Mouse (Mus musculus) forebrain, embryonic 12.5 days (tissue): Measurements from ENCODE around the gene Dpp9. TPM values are rescaled to one million over a fixed set of nuclear protein-coding genes. Genes with fewer than 3 reads are reported as not detected.
"Not testable (repeated sequence)": the region's sequence is repeated elsewhere in the genome, so short reads cannot be mapped to it uniquely, and the experiment has no call there.

Source experiments
- ATAC-seq: fragments of 200-750 bp; cut with Nextera tagmentation; 2 replicates; pipeline ENCODE4 v1.8.0; 2017; ENCODE audit warnings: moderate TSS enrichment; ENCODE audit not compliant: low FRiP score
- H3K27ac ChIP-seq: fragments of 300-500 bp; sonication (generic); 2 replicates; pipeline ENCODE4 v1.5.1; 2016; ENCODE audit warnings: mild to moderate bottlenecking
- H3K27me3 ChIP-seq: fragments of 300-500 bp; sonication (generic); 2 replicates; pipeline ENCODE4 v1.6.1; 2016; ENCODE audit warnings: mild to moderate bottlenecking
- H3K36me3 ChIP-seq: fragments of 300-500 bp; sonication (generic); replicated peaks from 2 replicates; pipeline ENCODE4 v1.6.1; 2016; ENCODE audit warnings: mild to moderate bottlenecking
- H3K4me1 ChIP-seq: fragments of 300-500 bp; sonication (generic); 2 replicates; pipeline ENCODE4 v1.6.1; 2016
- H3K4me2 ChIP-seq: fragments of 300-500 bp; sonication (generic); 2 replicates; pipeline ENCODE4 v1.6.1; 2016; ENCODE audit warnings: mild to moderate bottlenecking, moderate library complexity
- H3K4me3 ChIP-seq: fragments of 300-500 bp; sonication (generic); replicated peaks from 2 replicates; pipeline ENCODE4 v1.5.1; 2016; ENCODE audit warnings: mild to moderate bottlenecking
- H3K9ac ChIP-seq: fragments of 300-500 bp; sonication (generic); 2 replicates; pipeline ENCODE4 v1.6.1; 2016; ENCODE audit warnings: mild to moderate bottlenecking
- H3K9me3 ChIP-seq: fragments of 300-500 bp; sonication (generic); 2 replicates; pipeline ENCODE4 v1.6.1; 2016
- whole genome bisulfite sequencing: fragments of 180-500 bp; shearing (Covaris S2); methylation state at CpG from one replicate; pipeline ENCODE4 v1.1.7; 2016; 5-methylcytosine and 5-hydroxymethylcytosine counted together
- polyA plus RNA-seq: library from polyadenylated mRNA; unstranded; fragments of >200 nt; fragmentation: Nextera tagmentation; extraction: Ambion mirVana; gene quantifications from 2 replicates; pipeline ENCODE4 v1.2.1, GENCODE M21; 2016

Gene Dpp9
- 43.4 and 48.6 TPM in 2 replicates for polyA plus RNA-seq

DNA sequence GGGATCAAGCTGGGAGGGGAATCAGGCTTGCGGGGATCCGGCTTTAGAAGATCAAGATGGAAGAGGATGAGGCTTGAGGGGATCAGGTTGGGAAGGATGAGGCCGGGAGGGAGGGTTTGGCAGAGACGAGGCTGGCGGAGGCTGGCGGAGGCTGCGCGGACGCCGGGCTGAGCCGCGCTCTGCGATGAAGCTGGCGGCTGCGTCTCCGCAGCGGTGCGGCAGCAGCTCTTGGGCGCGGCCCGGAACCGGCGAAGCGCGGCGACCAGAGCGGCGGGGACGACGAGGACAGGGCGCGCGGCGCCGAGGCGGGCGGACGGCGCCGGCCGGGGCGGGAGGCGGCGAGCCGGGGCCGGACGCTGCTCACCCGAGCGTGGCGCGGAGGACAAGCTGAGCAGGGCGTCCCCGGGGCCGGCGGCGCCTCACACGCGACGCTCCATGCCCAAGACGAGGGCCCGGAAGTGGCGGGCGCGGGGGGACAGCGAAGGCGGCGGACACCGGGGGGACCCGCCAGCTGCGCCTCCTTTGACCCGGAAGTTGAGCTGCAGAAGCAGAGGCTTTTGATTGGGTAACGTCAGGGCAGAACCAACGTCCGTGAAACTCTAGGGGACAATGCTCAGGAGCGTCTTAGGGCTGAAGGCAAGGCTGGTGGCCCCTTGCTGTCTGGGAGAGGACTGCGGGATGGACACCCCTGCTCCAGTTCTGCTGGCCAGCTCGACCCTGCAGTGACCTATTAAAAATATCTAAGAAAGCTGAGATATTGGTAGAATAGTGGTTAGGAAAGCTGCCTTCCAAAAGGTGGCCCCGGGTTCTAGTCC is at the start of gene Dpp9:
Dpp9 (minus strand) TSS at position 529 of the 815 bp plus-strand sequence.
- H3K4me1 ChIP-seq, result peaks cover 34% of the 10 kb centered on the region
- peaks cover 6% of the 10 kb centered on the region; the same call in 1 of the 2 replicates for H3K36me3 ChIP-seq
- no peaks in the 10 kb centered on the region for H3K9me3 ChIP-seq
- peak within 1 kb of the TSS; percentile 86 for H3K4me2 ChIP-seq
- H3K27ac ChIP-seq, result peak within 1 kb of the TSS; percentile 91
- H3K27me3 ChIP-seq, result no peaks in the 10 kb centered on the region
- WGBS, result 1% methylated on average over 68 of the region's 78 CpGs
- ATAC-seq, result peak; percentile 98
- H3K4me3 ChIP-seq, result peak within 1 kb of the TSS; percentile 98
- peak within 1 kb of the TSS; percentile 90 for H3K9ac ChIP-seq

DNA sequence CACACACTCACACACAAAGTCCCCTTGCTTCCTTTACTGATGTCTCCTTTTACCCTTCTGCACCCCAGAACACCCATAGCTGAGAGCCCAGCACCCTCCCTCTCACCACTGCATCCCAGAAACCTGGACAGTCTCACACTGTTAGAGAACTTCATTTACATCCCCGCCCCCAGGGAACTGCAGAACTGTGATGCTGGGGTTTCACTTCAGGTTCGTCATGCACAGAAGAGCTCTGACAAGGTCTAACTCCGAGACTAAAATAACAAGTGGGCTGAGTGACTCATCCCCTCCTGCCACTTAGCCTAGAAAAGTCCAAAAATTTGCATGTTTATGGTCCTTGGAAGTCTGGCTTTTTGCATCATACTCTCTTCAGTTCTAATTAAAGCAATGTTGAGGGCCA is 47.6 kb upstream of the Dpp9 start:
- Histone ChIP-seq H3K9ac (no peak overlapping the region), H3K4me3 (no peak overlapping the region), H3K9me3 (no peaks in the 10 kb centered on the region), H3K4me1 (peaks cover 16% of the 10 kb centered on the region), H3K27me3 (no peaks in the 10 kb centered on the region), H3K36me3 (peaks cover 29% of the 10 kb centered on the region), H3K4me2 (no peak overlapping the region), H3K27ac (no peak overlapping the region)
- ATAC-seq, result no peak
- WGBS, result 65% methylated on average over 3 of the region's 3 CpGs

DNA sequence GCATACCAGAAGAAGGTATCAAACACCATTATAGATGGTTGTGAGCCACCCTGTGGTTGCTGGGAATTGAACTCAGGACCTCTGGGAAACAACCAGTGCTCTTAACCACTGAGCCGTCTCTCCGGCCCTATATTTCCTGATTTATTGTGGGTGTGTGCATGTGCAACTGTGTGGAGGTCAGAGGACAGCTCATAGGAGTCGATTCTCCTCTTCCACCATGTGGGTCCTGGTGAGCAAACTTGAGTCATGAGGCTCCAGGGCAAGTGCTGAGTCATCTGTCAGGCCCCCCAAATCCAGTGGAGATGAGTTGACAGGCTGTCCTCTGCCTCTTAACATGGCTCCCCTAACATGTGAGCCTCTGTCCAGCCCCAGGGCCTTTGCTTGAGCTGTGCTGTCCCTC is 47.2 kb upstream of the Dpp9 start:
- WGBS, result 92% methylated on average over 3 of the region's 3 CpGs
- ATAC-seq, result no peak
- H3K9ac ChIP-seq, result no peak overlapping the region
- H3K27me3 ChIP-seq, result no peaks in the 10 kb centered on the region
- H3K9me3 ChIP-seq, result no peaks in the 10 kb centered on the region
- peaks cover 19% of the 10 kb centered on the region for H3K4me1 ChIP-seq
- H3K4me3 ChIP-seq, result no peak overlapping the region
- no peak overlapping the region for H3K27ac ChIP-seq
- H3K36me3 ChIP-seq, result peaks cover 33% of the 10 kb centered on the region
- no peak overlapping the region for H3K4me2 ChIP-seq

DNA sequence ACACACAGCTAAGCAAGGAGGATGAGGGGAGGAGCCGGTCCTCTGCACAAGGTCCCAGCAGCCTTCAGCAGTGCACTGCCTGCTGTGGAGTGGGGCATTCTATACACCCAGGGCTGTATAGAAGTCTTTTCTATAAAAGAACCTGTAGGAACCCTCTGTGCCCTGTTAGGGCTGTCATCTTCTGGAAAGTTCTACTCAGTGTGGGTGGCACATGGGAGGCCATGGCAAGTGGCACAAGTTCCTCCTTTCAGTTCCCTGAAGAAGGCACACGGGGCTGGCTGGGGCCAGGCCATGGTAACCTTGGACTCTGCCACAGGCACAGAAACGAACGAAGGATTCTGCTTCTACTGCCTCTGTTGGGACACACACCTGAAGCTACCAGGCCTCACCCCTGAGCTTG is 46.3 kb upstream of the Dpp9 start:
- H3K9me3 ChIP-seq, result no peaks in the 10 kb centered on the region
- no peak overlapping the region for H3K27ac ChIP-seq
- no peak overlapping the region for H3K4me3 ChIP-seq
- peaks cover 42% of the 10 kb centered on the region for H3K36me3 ChIP-seq
- H3K27me3 ChIP-seq, result no peaks in the 10 kb centered on the region
- H3K4me2 ChIP-seq, result no peak overlapping the region
- H3K9ac ChIP-seq, result no peak overlapping the region
- no peak for ATAC-seq
- WGBS, result 90% methylated on average over 4 of the region's 4 CpGs
- peaks cover 27% of the 10 kb centered on the region for H3K4me1 ChIP-seq

DNA sequence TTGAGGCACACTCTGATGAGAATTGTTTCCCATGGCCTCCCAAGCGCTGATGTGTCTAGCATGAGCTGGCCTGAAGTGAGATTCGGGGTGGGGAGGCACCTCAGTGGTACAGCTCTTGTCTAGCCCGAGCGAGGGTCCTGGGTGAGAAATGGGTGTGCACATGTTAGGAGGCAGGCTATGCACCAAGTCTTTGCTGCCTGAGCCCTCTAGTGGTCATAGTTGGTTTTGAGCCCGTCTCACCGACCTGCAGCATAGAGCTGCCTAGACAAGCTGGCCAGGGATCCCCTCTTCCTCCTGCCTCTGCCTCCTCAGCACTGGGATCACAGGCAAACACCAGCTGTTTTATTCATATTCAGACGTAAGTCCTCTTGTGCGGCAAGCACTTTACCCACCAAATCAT is 45.3 kb upstream of the Dpp9 start:
- Histone ChIP-seq H3K9me3 (no peaks in the 10 kb centered on the region), H3K36me3 (peaks cover 51% of the 10 kb centered on the region), H3K27me3 (no peaks in the 10 kb centered on the region), H3K27ac (no peak overlapping the region), H3K4me1 (peaks cover 31% of the 10 kb centered on the region), H3K4me2 (no peak overlapping the region), H3K4me3 (no peak overlapping the region), H3K9ac (no peak overlapping the region)
- peak; percentile 75 for ATAC-seq
- WGBS, result 18% methylated on average over 8 of the region's 8 CpGs

DNA sequence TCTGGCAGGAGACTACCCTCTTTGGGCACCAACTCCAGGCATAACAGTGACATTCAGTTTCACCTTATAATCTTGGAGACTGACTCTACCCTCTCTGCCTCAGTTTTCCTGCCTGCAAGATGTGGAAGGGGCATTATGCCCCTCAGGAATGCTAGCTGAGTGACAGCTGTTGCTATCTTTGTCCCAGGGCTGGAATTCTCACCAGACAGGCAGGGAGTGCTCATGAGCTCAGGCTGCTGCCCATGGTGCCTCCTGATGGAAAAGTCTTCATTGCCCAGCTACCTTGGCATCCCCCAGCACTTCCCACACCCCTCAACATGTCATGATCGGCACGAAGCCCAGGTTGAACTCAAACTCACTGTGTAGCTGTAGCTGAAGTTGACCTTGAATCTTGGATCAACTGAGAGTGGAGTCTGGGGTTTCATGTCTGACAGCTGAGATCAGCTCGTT is 44.0 kb upstream of the Dpp9 start:
- Histone ChIP-seq H3K4me3 (no peak overlapping the region), H3K36me3 (peaks cover 63% of the 10 kb centered on the region), H3K9ac (no peak overlapping the region), H3K27me3 (no peaks in the 10 kb centered on the region), H3K9me3 (no peaks in the 10 kb centered on the region), H3K4me1 (peaks cover 42% of the 10 kb centered on the region), H3K4me2 (no peak overlapping the region), H3K27ac (no peak overlapping the region)
- 97% methylated on average over 3 of the region's 3 CpGs for WGBS
- ATAC-seq, result no peak

DNA sequence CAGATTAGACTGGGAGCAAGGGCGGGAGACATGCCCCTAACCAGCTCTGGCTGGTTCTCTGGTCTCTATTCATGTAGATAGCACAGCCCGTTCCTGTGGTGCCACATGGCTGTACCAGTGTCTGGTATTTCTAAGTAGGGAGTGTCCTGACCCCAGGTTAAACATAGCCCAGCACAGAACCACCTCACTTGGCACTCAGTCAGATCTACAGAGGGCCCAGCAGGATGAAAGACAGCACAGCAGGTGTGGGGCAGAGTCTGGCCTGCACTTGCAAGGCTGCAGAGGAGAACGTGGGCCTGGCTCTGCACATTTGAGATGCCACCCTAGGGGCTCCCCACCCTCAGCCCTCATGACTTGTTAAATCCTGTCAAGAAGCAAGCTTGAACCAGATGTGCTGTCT is 42.5 kb upstream of the Dpp9 start:
- H3K4me1 ChIP-seq, result peaks cover 47% of the 10 kb centered on the region
- no peak overlapping the region for H3K9ac ChIP-seq
- WGBS, result 83% methylated on average over 3 of the region's 3 CpGs
- H3K9me3 ChIP-seq, result no peaks in the 10 kb centered on the region
- no peak overlapping the region for H3K27ac ChIP-seq
- no peak overlapping the region for H3K4me2 ChIP-seq
- ATAC-seq, result no peak
- no peaks in the 10 kb centered on the region for H3K27me3 ChIP-seq
- H3K36me3 ChIP-seq, result peaks cover 63% of the 10 kb centered on the region
- no peak overlapping the region for H3K4me3 ChIP-seq

DNA sequence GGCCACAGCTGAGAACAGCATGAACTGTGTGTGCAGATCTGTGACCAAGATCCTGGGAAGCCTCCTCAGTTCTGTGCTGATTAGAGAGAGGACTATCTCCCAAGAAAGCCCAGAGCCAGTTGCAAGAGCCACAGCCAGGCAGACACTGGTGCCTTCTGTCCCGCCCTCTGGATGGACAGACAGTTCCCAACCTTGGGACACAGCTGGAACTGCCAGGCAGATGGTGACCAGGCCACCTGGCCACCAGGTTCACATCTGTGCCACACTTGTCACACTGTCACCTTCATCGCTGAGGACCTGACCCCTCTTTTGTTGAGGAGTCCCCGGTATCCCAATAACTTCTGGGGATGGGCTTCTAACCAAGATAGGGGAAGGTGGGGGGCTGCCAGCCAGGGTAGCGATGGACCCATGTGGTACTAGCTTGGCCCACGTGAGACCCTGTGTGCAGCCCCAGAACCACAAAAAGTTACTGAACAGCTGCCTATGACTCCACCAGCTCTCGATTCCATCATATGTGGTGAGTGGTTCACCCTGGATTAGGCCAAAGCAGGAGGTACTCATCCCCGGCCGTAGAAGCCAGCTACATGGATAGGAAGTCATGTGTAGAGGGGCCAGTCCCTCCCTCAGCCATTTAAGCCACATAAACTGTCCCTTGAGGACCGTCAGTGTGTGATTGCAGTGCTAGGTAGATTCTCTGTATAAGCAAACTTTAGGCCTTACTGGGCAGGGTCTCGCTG is 40.8 kb upstream of the Dpp9 start:
- WGBS, result 90% methylated on average over 10 of the region's 10 CpGs
- Histone ChIP-seq H3K4me3 (no peak overlapping the region), H3K9ac (no peak overlapping the region), H3K4me2 (no peak overlapping the region; the same call in 1 of the 2 replicates), H3K27me3 (no peaks in the 10 kb centered on the region), H3K36me3 (peaks cover 54% of the 10 kb centered on the region), H3K4me1 (peaks cover 47% of the 10 kb centered on the region), H3K27ac (no peak overlapping the region), H3K9me3 (no peaks in the 10 kb centered on the region)
- no peak for ATAC-seq

DNA sequence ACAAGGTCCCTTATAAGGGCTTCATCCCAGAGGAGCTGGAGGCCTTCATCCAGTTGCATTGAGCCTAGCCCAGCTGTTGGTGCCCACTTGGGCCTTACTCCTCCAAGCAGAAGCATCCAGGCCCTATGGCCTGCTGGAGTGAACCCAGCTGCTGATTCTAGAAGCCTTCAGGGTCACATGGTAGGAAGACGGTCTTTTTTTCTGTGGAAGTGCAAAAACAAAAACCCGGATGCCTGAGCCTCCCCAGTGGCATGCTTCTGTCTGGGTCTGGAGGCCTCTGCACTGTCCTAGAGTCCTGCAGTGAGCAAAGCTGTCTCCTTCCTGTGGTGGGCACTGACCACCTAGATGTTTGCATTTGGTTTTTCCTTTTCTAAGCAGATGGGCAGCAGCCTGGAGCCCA is 40.1 kb upstream of the Dpp9 start:
- H3K36me3 ChIP-seq, result peaks cover 54% of the 10 kb centered on the region
- H3K4me2 ChIP-seq, H3K4me3 ChIP-seq, H3K9ac ChIP-seq, H3K9me3 ChIP-seq, H3K27ac ChIP-seq, ATAC-seq, H3K27me3 ChIP-seq: not testable (repeated sequence)
- 85% methylated on average over 2 of the region's 2 CpGs for WGBS
- H3K4me1 ChIP-seq, result peaks cover 45% of the 10 kb centered on the region

DNA sequence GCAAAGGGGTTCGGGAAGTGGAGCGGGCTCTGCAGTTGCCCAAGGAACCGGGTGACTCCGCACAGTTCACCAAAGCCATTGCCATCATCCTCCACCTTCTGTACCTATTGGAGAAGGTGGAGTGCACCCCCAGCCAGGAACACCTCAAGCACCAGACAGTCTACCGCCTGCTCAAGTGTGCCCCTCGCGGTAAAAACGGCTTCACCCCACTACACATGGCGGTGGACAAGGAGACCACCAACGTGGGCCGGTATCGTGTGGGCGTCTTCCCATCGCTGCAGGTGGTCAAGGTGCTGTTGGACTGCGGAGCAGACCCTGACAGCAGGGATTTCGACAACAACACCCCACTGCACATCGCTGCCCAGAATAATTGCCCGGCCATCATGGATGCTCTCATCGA is 39.6 kb upstream of the Dpp9 start:
- H3K27me3 ChIP-seq, H3K9me3 ChIP-seq, H3K9ac ChIP-seq, H3K4me3 ChIP-seq, ATAC-seq, H3K27ac ChIP-seq: not testable (repeated sequence)
- Histone ChIP-seq H3K4me2 (peak overlapping the region; percentile 98), H3K36me3 (peaks cover 53% of the 10 kb centered on the region), H3K4me1 (peaks cover 45% of the 10 kb centered on the region)
- 94% methylated on average over 19 of the region's 19 CpGs for WGBS

DNA sequence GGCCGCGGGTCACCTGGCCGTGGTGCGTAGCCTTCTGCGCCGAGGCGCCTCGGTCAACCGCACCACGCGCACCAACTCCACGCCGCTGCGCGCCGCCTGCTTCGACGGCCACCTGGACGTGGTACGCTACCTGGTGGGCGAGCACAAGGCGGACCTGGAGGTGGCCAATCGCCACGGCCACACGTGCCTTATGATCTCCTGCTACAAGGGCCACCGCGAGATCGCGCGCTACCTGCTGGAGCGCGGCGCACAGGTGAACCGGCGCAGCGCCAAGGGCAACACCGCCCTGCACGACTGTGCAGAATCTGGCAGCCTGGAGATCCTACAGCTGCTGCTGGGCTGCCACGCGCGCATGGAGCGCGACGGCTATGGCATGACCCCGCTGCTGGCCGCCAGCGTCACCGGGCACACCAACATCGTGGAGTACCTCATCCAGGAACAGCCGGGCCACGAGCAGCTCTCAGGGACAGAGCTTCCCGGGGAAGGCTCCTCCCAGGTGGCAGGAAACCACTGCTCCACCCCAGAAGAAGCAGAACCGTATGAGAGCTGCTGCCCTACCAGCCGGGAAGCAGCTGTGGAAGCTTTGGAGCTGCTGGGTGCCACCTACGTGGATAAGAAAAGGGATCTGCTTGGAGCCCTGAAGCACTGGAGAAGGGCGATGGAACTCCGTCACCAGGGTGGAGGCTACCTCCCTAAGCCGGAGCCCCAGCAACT is 38.6 kb upstream of the Dpp9 start:
- H3K4me1 ChIP-seq, result peaks cover 45% of the 10 kb centered on the region
- H3K9ac ChIP-seq, result peak overlapping the region; percentile 69
- peak overlapping the region; percentile 98 for H3K4me2 ChIP-seq
- peak overlapping the region; percentile 72 for H3K4me3 ChIP-seq
- H3K27ac ChIP-seq, result peak overlapping the region; percentile 70; the same call in 1 of the 2 replicates
- H3K27me3 ChIP-seq, result no peaks in the 10 kb centered on the region
- 12% methylated on average over 58 of the region's 58 CpGs for WGBS
- H3K36me3 ChIP-seq, result peaks cover 43% of the 10 kb centered on the region
- H3K9me3 ChIP-seq, result no peaks in the 10 kb centered on the region
- no peak for ATAC-seq

DNA sequence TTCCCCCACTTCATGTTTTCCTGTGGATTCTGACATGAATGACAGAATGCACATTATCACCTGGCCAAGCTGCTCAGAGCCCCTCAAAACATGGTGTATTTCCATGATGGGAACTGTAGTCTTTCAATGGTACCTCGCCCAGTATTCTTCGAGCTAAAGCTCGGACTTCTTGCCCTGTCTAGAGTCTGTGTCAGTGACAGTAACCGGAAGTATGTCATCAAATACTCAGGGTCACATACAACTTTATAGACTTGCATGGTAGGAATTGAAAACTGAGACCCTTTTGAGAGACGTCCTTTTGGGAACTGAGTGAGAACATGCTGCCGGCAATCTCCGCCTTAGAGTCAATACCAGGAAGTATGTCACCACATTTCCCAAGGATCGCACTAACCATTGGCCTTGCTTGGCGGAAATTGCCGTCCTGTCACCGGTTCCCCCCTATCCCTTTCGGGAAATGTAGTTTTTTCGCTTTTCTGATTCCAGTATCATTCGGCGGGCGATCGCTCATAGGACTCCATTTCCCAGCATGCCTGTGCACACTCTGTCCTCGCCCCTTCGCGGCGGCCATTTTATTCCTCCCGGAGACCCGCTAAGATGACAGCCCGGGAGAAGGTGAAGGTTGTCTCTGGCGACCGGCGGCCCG is 37.7 kb upstream of the Dpp9 start, which contains the start of gene Fem1a:
Fem1a (plus strand) TSS at position 572 of the 643 bp plus-strand sequence.
- Histone ChIP-seq H3K4me2 (peak within 1 kb of the TSS; percentile 98), H3K36me3 (peaks cover 35% of the 10 kb centered on the region), H3K27ac (peak within 1 kb of the TSS; percentile 90), H3K4me3 (peak within 1 kb of the TSS; percentile 72), H3K9ac (peak within 1 kb of the TSS; percentile 69), H3K4me1 (peaks cover 42% of the 10 kb centered on the region), H3K27me3 (no peaks in the 10 kb centered on the region), H3K9me3 (no peaks in the 10 kb centered on the region)
- under 1% methylated on average over 28 of the region's 28 CpGs for WGBS
- peak; percentile 91 for ATAC-seq
